Mouse (Mus musculus) forebrain, embryonic 11.5 days (tissue): ENCODE results near the gene Sema5a. TPM values are rescaled to one million over a fixed set of nuclear protein-coding genes. Genes with fewer than 3 reads are reported as not detected.

Source experiments
- ATAC-seq: fragments of 200-750 bp; cut with Nextera tagmentation; replicated peaks from 2 replicates; pipeline ENCODE4 v1.8.0; 2017; ENCODE audit warnings: moderate TSS enrichment; ENCODE audit not compliant: low FRiP score
- DNase-seq: peaks from one replicate; pipeline ENCODE4 v3.0.0-alpha.2; 2017; ENCODE audit warnings: low spot score
- H3K27ac ChIP-seq: fragments of 300-500 bp; sonication (generic); 2 replicates; pipeline ENCODE4 v1.5.1; 2014; ENCODE audit warnings: low read depth, low read length
- H3K27me3 ChIP-seq: fragments of 300-500 bp; sonication (generic); 2 replicates; pipeline ENCODE4 v1.6.1; 2014; ENCODE audit warnings: mild to moderate bottlenecking, low read length, mixed read lengths; ENCODE audit not compliant: control insufficient read depth, insufficient read depth
- H3K36me3 ChIP-seq: fragments of 300-500 bp; sonication (generic); 2 replicates; pipeline ENCODE4 v1.6.1; 2014; ENCODE audit warnings: mild to moderate bottlenecking, low read length, moderate library complexity, mixed read lengths; ENCODE audit not compliant: control insufficient read depth, insufficient read depth
- H3K4me1 ChIP-seq: fragments of 300-500 bp; sonication (generic); replicated peaks from 2 replicates; pipeline ENCODE4 v1.6.1; 2014; ENCODE audit warnings: low read length, mixed read lengths; ENCODE audit not compliant: control insufficient read depth, insufficient read depth
- H3K4me2 ChIP-seq: fragments of 300-500 bp; sonication (generic); 2 replicates; pipeline ENCODE4 v1.6.1; 2014; ENCODE audit warnings: low read depth, mild to moderate bottlenecking, low read length, moderate library complexity, mixed read lengths; ENCODE audit not compliant: severe bottlenecking
- H3K4me3 ChIP-seq: fragments of 300-500 bp; sonication (generic); 2 replicates; pipeline ENCODE4 v1.5.1; 2014; ENCODE audit warnings: low read depth, low read length
- H3K9ac ChIP-seq: fragments of 300-500 bp; sonication (generic); 2 replicates; pipeline ENCODE4 v1.6.1; 2014; ENCODE audit warnings: low read length
- H3K9me3 ChIP-seq: fragments of 300-500 bp; sonication (generic); 2 replicates; pipeline ENCODE4 v1.6.1; 2016; ENCODE audit warnings: low read length, mixed read lengths; ENCODE audit not compliant: control insufficient read depth
- WGBS: fragments of 180-500 bp; shearing (Covaris S2); extraction: QIAGEN DNeasy Blood & Tissue Kit; methylation state at CpG from one replicate; pipeline ENCODE4 v1.1.7; 2014; 5-methylcytosine and 5-hydroxymethylcytosine counted together
- polyA plus RNA-seq: library from polyadenylated mRNA; unstranded; fragments of >200 nt; fragmentation: Nextera tagmentation; extraction: Ambion mirVana; gene quantifications from 2 replicates; pipeline ENCODE4 v1.2.1, GENCODE M21; 2014

The Sema5a gene
- polyA plus RNA-seq, 1 experiment from 2014 or later, result 16.2 TPM

GRCm38 (mm10) chr15:32558925-32559324 is 314.3 kb downstream of the Sema5a start:
- no peaks in the 10 kb centered on the region for H3K4me1 ChIP-seq
- no peak overlapping the region for H3K4me2 ChIP-seq
- no peak for ATAC-seq
- H3K27ac ChIP-seq, result no peak overlapping the region
- no peak overlapping the region for H3K9ac ChIP-seq
- 100% methylated on average over 2 of the region's 2 CpGs for WGBS
- DNase-seq, result no peak
- H3K4me3 ChIP-seq, result no peak overlapping the region
- H3K9me3 ChIP-seq, result no peaks in the 10 kb centered on the region
- no peaks in the 10 kb centered on the region for H3K27me3 ChIP-seq
- no peaks in the 10 kb centered on the region for H3K36me3 ChIP-seq

GRCm38 (mm10) chr15:32562600-32562999 is 318.0 kb downstream of the Sema5a start:
- H3K36me3 ChIP-seq, result no peaks in the 10 kb centered on the region
- ATAC-seq (no peak), DNase-seq (no peak)
- H3K4me3 ChIP-seq, result no peak overlapping the region
- H3K9me3 ChIP-seq, result no peaks in the 10 kb centered on the region
- no peak overlapping the region for H3K27ac ChIP-seq
- no peaks in the 10 kb centered on the region for H3K4me1 ChIP-seq
- H3K9ac ChIP-seq, result no peak overlapping the region
- H3K4me2 ChIP-seq, result no peak overlapping the region
- 64% methylated on average over 6 of the region's 6 CpGs for WGBS
- peaks cover 5% of the 10 kb centered on the region for H3K27me3 ChIP-seq

GRCm38 (mm10) chr15:32568181-32568857 is 323.7 kb downstream of the Sema5a start:
- Histone ChIP-seq H3K9me3 (no peaks in the 10 kb centered on the region), H3K4me2 (no peak overlapping the region), H3K36me3 (no peaks in the 10 kb centered on the region), H3K27me3 (peaks cover 12% of the 10 kb centered on the region), H3K9ac (no peak overlapping the region), H3K27ac (no peak overlapping the region), H3K4me1 (peaks cover 4% of the 10 kb centered on the region; the same call in 1 of the 2 replicates), H3K4me3 (no peak overlapping the region)
- ATAC-seq, result no peak; the same call in none of the 2 replicates
- 50% methylated on average over 3 of the region's 3 CpGs for WGBS
- no peak for DNase-seq

- H3K36me3 ChIP-seq, result no peaks in the 10 kb centered on the region
- peak; percentile 74 for DNase-seq
- peaks cover 4% of the 10 kb centered on the region; the same call in 1 of the 2 replicates for H3K4me1 ChIP-seq
- no peak overlapping the region for H3K9ac ChIP-seq
- H3K4me3 ChIP-seq, result no peak overlapping the region
- 15% methylated on average over 6 of the region's 6 CpGs for WGBS
- no peak overlapping the region for H3K27ac ChIP-seq
- peaks cover 12% of the 10 kb centered on the region for H3K27me3 ChIP-seq
- H3K9me3 ChIP-seq, result no peaks in the 10 kb centered on the region
- peak; percentile 96 for ATAC-seq
- H3K4me2 ChIP-seq, result no peak overlapping the region
These were observed 324.3 kb downstream of the Sema5a start for GRCm38 (mm10) chr15:32568858-32569387.

GRCm38 (mm10) chr15:32574327-32574726 is 329.7 kb downstream of the Sema5a start:
- H3K27me3 ChIP-seq, result peaks cover 8% of the 10 kb centered on the region; the same call in 1 of the 2 replicates
- no peak overlapping the region for H3K9ac ChIP-seq
- ATAC-seq (no peak), DNase-seq (no peak)
- H3K4me1 ChIP-seq, result no peaks in the 10 kb centered on the region
- H3K36me3 ChIP-seq, result no peaks in the 10 kb centered on the region
- no peak overlapping the region for H3K4me3 ChIP-seq
- no peak overlapping the region for H3K27ac ChIP-seq
- WGBS, result 87% methylated on average over 6 of the region's 6 CpGs
- no peak overlapping the region for H3K4me2 ChIP-seq
- no peaks in the 10 kb centered on the region for H3K9me3 ChIP-seq

- no peak for DNase-seq
- Histone ChIP-seq H3K4me1 (no peaks in the 10 kb centered on the region), H3K27me3 (peaks cover 8% of the 10 kb centered on the region; the same call in 1 of the 2 replicates), H3K27ac (no peak overlapping the region), H3K4me2 (no peak overlapping the region), H3K4me3 (no peak overlapping the region), H3K9me3 (no peaks in the 10 kb centered on the region), H3K9ac (no peak overlapping the region), H3K36me3 (no peaks in the 10 kb centered on the region)
- 78% methylated on average over 2 of the region's 2 CpGs for WGBS
- ATAC-seq, result no peak
These were observed 330.6 kb downstream of the Sema5a start for GRCm38 (mm10) chr15:32575212-32575611.

GRCm38 (mm10) chr15:32579351-32579750 is 334.7 kb downstream of the Sema5a start:
- H3K9me3 ChIP-seq, result no peaks in the 10 kb centered on the region
- no peaks in the 10 kb centered on the region for H3K4me1 ChIP-seq
- no peak overlapping the region for H3K9ac ChIP-seq
- no peak overlapping the region for H3K27ac ChIP-seq
- H3K4me2 ChIP-seq, result no peak overlapping the region
- no peaks in the 10 kb centered on the region for H3K36me3 ChIP-seq
- no peak for ATAC-seq
- H3K4me3 ChIP-seq, result no peak overlapping the region
- WGBS, result 87% methylated on average over 4 of the region's 4 CpGs
- H3K27me3 ChIP-seq, result no peaks in the 10 kb centered on the region
- no peak for DNase-seq

GRCm38 (mm10) chr15:32590641-32591040 is 346.0 kb downstream of the Sema5a start:
- no peak for ATAC-seq
- Histone ChIP-seq H3K36me3 (no peaks in the 10 kb centered on the region), H3K9me3 (no peaks in the 10 kb centered on the region), H3K4me3 (no peak overlapping the region), H3K4me1 (no peaks in the 10 kb centered on the region), H3K9ac (no peak overlapping the region), H3K27ac (no peak overlapping the region), H3K4me2 (no peak overlapping the region), H3K27me3 (no peaks in the 10 kb centered on the region)
- 81% methylated on average over 1 of the region's 1 CpGs for WGBS
- DNase-seq, result no peak

- H3K4me3 ChIP-seq, result no peak overlapping the region
- no peaks in the 10 kb centered on the region for H3K4me1 ChIP-seq
- no peaks in the 10 kb centered on the region for H3K36me3 ChIP-seq
- H3K4me2 ChIP-seq, result no peak overlapping the region
- H3K27me3 ChIP-seq, result no peaks in the 10 kb centered on the region
- WGBS, result 93% methylated on average over 5 of the region's 5 CpGs
- no peak overlapping the region for H3K27ac ChIP-seq
- H3K9ac ChIP-seq, result no peak overlapping the region
- DNase-seq (no peak), ATAC-seq (no peak)
- no peaks in the 10 kb centered on the region for H3K9me3 ChIP-seq
These were observed 349.1 kb downstream of the Sema5a start for GRCm38 (mm10) chr15:32593746-32594145.
